Mouse (Mus musculus) C2C12 (cell line): Measurements from ENCODE around the gene Gm37240.

ENCODE experiments used
- CTCF ChIP-seq: IDR thresholded peaks from one replicate; pipeline ENCODE4 v1.5.1; 2011; ENCODE audit not compliant: control insufficient read depth, insufficient read depth, insufficient read length
- USF1 ChIP-seq: IDR thresholded peaks from one replicate; pipeline ENCODE4 v1.6.1; 2011; ENCODE audit warnings: low read depth, mild to moderate bottlenecking, control low read depth, moderate library complexity

DNA sequence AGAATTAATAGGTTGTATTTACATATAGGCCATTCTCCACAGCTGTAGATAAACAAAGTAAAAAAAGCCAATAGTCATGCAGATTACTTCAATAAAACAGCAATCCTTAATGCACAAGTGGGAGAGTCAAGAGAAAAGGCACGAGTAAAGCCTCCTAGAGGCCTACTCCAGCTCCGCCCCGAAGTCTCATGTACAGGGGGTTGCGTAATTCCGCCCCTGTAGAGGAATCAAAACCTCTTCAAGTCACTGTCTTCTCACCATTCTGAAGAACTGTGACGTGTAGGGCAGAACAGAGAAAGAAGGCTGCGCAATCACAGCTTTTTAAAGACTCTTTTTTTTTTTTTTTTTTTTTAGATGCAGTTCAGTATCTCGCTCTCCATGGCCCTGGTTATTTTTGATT, 393.5 kb downstream of the Gm37240 start:
- TF ChIP-seq CTCF (no peak), USF1 (no peak)
